Mouse (Mus musculus) olfactory bulb, adult 2 months (tissue): ENCODE measurements at regions not wholly inside any gene's neighbourhood (a gene's known extent, or its start where the extent isn't known, plus 50 kb on each side); places are given as distances from the start of the nearest gene placed in this dataset.

Source experiments
- CTCF ChIP-seq: fragments of 200-500 bp; IDR thresholded peaks from 2 replicates; pipeline ENCODE4 v1.5.1; 2012; ENCODE audit warnings: low read depth, mild to moderate bottlenecking, low read length, moderate library complexity; ENCODE audit not compliant: insufficient read depth
- POLR2A ChIP-seq: fragments of 200-500 bp; IDR thresholded peaks from 2 replicates; pipeline ENCODE4 v1.6.1; 2012; ENCODE audit warnings: mild to moderate bottlenecking, low read depth, low read length, moderate library complexity; ENCODE audit not compliant: insufficient read depth

- TF ChIP-seq CTCF (no peak), POLR2A (no peak)
Observed at GRCm38 (mm10) chr12:77535147-77535546, 297.2 kb downstream of the Fut8 start.
